Mouse (Mus musculus): Measurements from ENCODE around the gene Megf6.

Gene Megf6

GRCm38 (mm10) chr4:154252537-154253255 is 82.2 kb downstream of the Megf6 start:
- DNase-seq (ENCODE audit: low spot score), result no peak

- DNase-seq (ENCODE audit: low spot score), result no peak
Measured at GRCm38 (mm10) chr4:154260755-154261154, 90.2 kb downstream of the Megf6 start.

- DNase-seq (ENCODE audit: low spot score), result no peak
Measured at GRCm38 (mm10) chr4:154262071-154262470, 91.5 kb downstream of the Megf6 start.

GRCm38 (mm10) chr4:154267511-154267910 is 97.0 kb downstream of the Megf6 start:
- no peak for DNase-seq (ENCODE audit: low spot score)

- no peak for DNase-seq (ENCODE audit: low spot score)
Measured at GRCm38 (mm10) chr4:154269520-154269919, 99.0 kb downstream of the Megf6 start.

- no peak for DNase-seq (ENCODE audit: low spot score)
Measured at GRCm38 (mm10) chr4:154273000-154273399, 102.5 kb downstream of the Megf6 start.

- DNase-seq (ENCODE audit: low spot score), result no peak
Measured at GRCm38 (mm10) chr4:154279481-154279880, 109.0 kb downstream of the Megf6 start.

GRCm38 (mm10) chr4:154283671-154284070 is 113.1 kb downstream of the Megf6 start:
- no peak for DNase-seq (ENCODE audit: low spot score)

- no peak for DNase-seq (ENCODE audit: low spot score)
Measured at GRCm38 (mm10) chr4:154293735-154294201, 123.2 kb downstream of the Megf6 start.

- no peak for DNase-seq (ENCODE audit: low spot score)
Measured at GRCm38 (mm10) chr4:154294262-154294731, 123.8 kb downstream of the Megf6 start.

GRCm38 (mm10) chr4:154297761-154298160 is 127.2 kb downstream of the Megf6 start:
- no peak for DNase-seq (ENCODE audit: low spot score)

- DNase-seq (ENCODE audit: low spot score), result no peak
Measured at GRCm38 (mm10) chr4:154299541-154300271, 129.2 kb downstream of the Megf6 start.

- DNase-seq (ENCODE audit: low spot score), result no peak
Measured at GRCm38 (mm10) chr4:154301466-154301881, 130.9 kb downstream of the Megf6 start, which contains the start of gene Arhgef16. TSS of gene Arhgef16 (minus strand) at chr4:154301676.

- DNase-seq (ENCODE audit: low spot score), result no peak
Measured at GRCm38 (mm10) chr4:154309131-154309530, 138.6 kb downstream of the Megf6 start.

GRCm38 (mm10) chr4:154310576-154311262 is 140.2 kb downstream of the Megf6 start:
- no peak for DNase-seq (ENCODE audit: low spot score)

- DNase-seq (ENCODE audit: low spot score), result no peak
Measured at GRCm38 (mm10) chr4:154312143-154312812, 141.7 kb downstream of the Megf6 start.

- no peak for DNase-seq (ENCODE audit: low spot score)
Measured at GRCm38 (mm10) chr4:154312935-154313621, 142.5 kb downstream of the Megf6 start.

GRCm38 (mm10) chr4:154313622-154313967 is 143.1 kb downstream of the Megf6 start:
- no peak for DNase-seq (ENCODE audit: low spot score)
